Mouse (Mus musculus) ES-E14 (cell line): ENCODE data around the gene Klf3. TPM values are rescaled to one million over a fixed set of nuclear protein-coding genes. Genes with fewer than 3 reads are reported as not detected.

Experiments used
- DNase-seq: peaks from one replicate; pipeline ENCODE4 v3.0.0-alpha.2; 2013; ENCODE audit warnings: low read depth, low spot score
- H3K27ac ChIP-seq: 2 replicates; pipeline ENCODE4 v1.5.1; 2012; ENCODE audit warnings: low read depth, mild to moderate bottlenecking, low read length, moderate library complexity, mixed read lengths; ENCODE audit not compliant: poor library complexity, insufficient read depth, severe bottlenecking
- H3K36me3 ChIP-seq: 2 replicates; pipeline ENCODE4 v1.6.1; 2012; ENCODE audit warnings: mild to moderate bottlenecking, low read length, moderate library complexity, mixed read lengths; ENCODE audit not compliant: control insufficient read depth, poor library complexity, insufficient read depth, severe bottlenecking
- H3K4me1 ChIP-seq, 2 experiments: fragments of 150-350 bp in 1 of 2; sonication (generic) in 1 of 2; 2 replicates each; pipeline ENCODE4 v1.6.1; 2012; ENCODE audit warnings: low read length in 2 of 2, mild to moderate bottlenecking in 1 of 2, mixed read lengths in 1 of 2; ENCODE audit not compliant: control insufficient read depth in 2 of 2, insufficient read depth in 2 of 2, poor library complexity in 1 of 2
- H3K4me3 ChIP-seq, 2 experiments: fragments of 150-350 bp in 1 of 2; sonication (generic) in 1 of 2; 2 replicates each; pipeline ENCODE4 v1.5.1; 2012; ENCODE audit warnings: low read length in 2 of 2, low read depth in 1 of 2, mild to moderate bottlenecking in 1 of 2, mixed read lengths in 1 of 2; ENCODE audit not compliant: insufficient read depth in 1 of 2, poor library complexity in 1 of 2, severe bottlenecking in 1 of 2
- H3K9ac ChIP-seq: 2 replicates; pipeline ENCODE4 v1.6.1; 2012; ENCODE audit warnings: low read depth, mild to moderate bottlenecking, low read length, mixed read lengths; ENCODE audit not compliant: poor library complexity, insufficient read depth, severe bottlenecking
- H3K9me3 ChIP-seq: fragments of 150-350 bp; sonication (generic); 2 replicates; pipeline ENCODE4 v1.6.1; 2012; ENCODE audit warnings: low read depth, mild to moderate bottlenecking, low read length; ENCODE audit not compliant: control insufficient read depth, insufficient read depth
- CHD2 ChIP-seq: IDR thresholded peaks from 2 replicates; pipeline ENCODE4 v1.6.1; 2014; ENCODE audit warnings: mild to moderate bottlenecking, low read depth, low read length, inconsistent platforms
- HCFC1 ChIP-seq: IDR thresholded peaks from 2 replicates; pipeline ENCODE4 v1.6.1; 2012; ENCODE audit warnings: low read length, inconsistent platforms, borderline replicate concordance; ENCODE audit not compliant: insufficient read depth
- MAFK ChIP-seq: IDR thresholded peaks from 2 replicates; pipeline ENCODE4 v1.6.1; 2014; ENCODE audit warnings: mild to moderate bottlenecking, low read depth, low read length, inconsistent platforms; ENCODE audit not compliant: insufficient read depth
- ZC3H11A ChIP-seq: IDR thresholded peaks from 2 replicates; pipeline ENCODE4 v1.6.1; 2012; ENCODE audit warnings: low read depth, mild to moderate bottlenecking, inconsistent platforms, low read length, borderline replicate concordance
- ZNF384 ChIP-seq: IDR thresholded peaks from 2 replicates; pipeline ENCODE4 v1.6.1; 2012; ENCODE audit warnings: low read depth, low read length, inconsistent platforms
- in situ Hi-C, 2 experiments: fragments of 600-800 bp; cut with MboI; formaldehyde crosslinking; loops; one replicate each; pipeline ENCODE4 v1.15.1; 2025; ENCODE audit warnings: low sequenced_read_pairs in 2 of 2, inconsistent platforms in 1 of 2; ENCODE audit not compliant: unreplicated experiment in 2 of 2
- total RNA-seq: library from RNA; depleted of rRNA; stranded (reverse); fragments of 300-350 nt; gene quantifications from 2 replicates; pipeline ENCODE4 v1.2.3, GENCODE M21; 2012

The Klf3 gene
- total RNA-seq, 1 experiment = 22.9 TPM

DNA sequence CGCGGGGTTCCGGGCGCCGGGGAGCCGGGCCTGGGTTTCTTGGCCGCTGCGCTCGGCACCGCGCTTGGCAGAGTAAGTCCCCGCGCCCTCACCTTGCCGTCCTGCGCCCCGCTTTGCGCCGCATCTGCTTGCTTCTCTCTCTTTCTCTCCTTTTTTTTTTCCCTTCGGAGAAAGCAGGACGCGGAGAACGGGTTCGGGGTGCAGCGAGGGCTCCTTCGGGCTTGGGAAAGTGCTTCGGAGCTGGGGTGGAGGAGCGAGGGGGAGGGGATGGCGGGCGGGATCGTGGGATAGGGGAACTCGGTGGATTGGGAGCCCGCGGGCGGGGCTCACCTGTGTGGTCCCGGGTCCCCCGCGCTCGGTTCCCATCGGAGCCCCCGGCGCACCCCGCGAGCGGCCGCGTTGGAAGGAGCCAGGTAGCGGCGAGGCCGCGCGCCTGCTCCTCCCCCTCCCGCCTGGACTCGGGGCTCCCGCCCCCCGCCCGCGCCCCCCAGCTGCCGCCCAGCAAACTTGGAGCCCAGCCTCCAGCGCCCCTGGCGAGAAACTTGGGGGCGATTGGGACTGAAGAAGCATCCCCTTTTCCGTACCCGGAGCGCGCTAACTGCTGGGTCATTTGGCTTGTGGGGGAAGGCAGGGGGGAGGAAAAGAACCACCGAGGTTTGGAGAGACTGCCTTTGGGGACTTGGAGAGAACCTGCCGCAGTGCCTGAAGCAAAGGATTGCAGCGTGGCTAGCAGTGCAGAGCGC is 703 bp downstream of the Klf3 start:
- peak overlapping the region; percentile 98 for H3K27ac ChIP-seq
- in situ Hi-C loops = loop anchor here in 1 of 2 experiments (25.0 kb wide), 1 partner anchor 217 kb away; no protein-coding TSS in a partner anchor
- peaks cover 8 to 15% of the 10 kb centered on the region in 2 experiments for H3K4me1 ChIP-seq

DNA sequence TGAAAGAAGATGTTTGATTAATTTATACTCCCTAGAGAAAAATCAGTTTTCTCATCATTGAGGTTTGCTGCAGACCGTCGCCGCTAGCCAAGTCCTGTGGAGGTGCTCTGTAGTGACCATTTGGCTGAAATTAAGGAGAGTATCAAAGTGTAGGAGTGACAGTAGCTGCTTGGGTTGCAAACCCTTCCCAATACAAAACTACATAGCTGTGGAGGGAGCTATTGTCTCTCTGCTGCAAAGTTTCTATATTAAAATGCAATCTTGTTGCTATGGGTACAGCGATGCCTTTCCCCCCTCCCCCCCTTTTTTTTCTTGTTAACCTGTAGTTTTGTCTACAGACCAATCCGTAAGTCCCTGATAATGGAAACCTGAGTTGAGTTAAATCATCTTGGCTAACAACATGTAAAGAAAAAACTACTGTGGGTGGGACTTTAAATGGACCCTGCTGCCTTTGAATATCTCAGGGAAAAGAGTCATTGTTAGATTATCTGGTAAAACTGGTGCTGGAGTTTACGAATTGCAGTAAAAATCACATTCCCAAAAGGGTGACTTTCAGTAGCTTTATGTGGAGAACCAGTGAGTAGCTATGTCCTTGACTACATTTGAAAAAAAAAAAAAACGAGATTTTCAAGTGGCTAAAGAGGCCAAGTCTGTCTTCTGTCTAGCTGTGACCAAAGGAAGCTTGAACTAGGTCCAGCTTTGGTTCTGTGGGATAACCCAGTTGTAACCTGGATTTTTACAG is 2.1 kb downstream of the Klf3 start:
- TF ChIP-seq ZC3H11A (no peak), ZNF384 (0 out of 2 replicates have a peak, but pooled peaks have one; percentile 48)
- no peak for DNase-seq
- peak overlapping the region; percentile 46 to 89 for H3K4me3 ChIP-seq
- peak overlapping the region; percentile 75; the same call in 1 of the 2 replicates for H3K27ac ChIP-seq
- in situ Hi-C loops = loop anchor here in 1 of 2 experiments (25.0 kb wide), 1 partner anchor 218 kb away; no protein-coding TSS in a partner anchor
- H3K9ac ChIP-seq = peak overlapping the region; percentile 6; the same call in 1 of the 2 replicates
- peaks cover 4% of the 10 kb centered on the region; the same call in 1 of the 2 replicates for H3K36me3 ChIP-seq
- no peaks in the 10 kb centered on the region for H3K9me3 ChIP-seq
- peaks cover 13 to 17% of the 10 kb centered on the region in 2 experiments for H3K4me1 ChIP-seq

More for the DNA sequence above, 703 bp downstream of the Klf3 start:
- DNase-seq = no peak
- Histone ChIP-seq H3K9ac (peak overlapping the region; percentile 97), H3K36me3 (0 out of 2 replicates have a peak, but pooled peaks cover 1% of the 10 kb centered on the region), H3K9me3 (no peaks in the 10 kb centered on the region), H3K4me3 (peak overlapping the region; percentile 89 to 97)
- TF ChIP-seq HCFC1 (0 out of 2 replicates have a peak, but pooled peaks have one; percentile 34), ZNF384 (no peak), MAFK (no peak), ZC3H11A (0 out of 2 replicates have a peak, but pooled peaks have one; percentile 1), CHD2 (no peak)

DNA sequence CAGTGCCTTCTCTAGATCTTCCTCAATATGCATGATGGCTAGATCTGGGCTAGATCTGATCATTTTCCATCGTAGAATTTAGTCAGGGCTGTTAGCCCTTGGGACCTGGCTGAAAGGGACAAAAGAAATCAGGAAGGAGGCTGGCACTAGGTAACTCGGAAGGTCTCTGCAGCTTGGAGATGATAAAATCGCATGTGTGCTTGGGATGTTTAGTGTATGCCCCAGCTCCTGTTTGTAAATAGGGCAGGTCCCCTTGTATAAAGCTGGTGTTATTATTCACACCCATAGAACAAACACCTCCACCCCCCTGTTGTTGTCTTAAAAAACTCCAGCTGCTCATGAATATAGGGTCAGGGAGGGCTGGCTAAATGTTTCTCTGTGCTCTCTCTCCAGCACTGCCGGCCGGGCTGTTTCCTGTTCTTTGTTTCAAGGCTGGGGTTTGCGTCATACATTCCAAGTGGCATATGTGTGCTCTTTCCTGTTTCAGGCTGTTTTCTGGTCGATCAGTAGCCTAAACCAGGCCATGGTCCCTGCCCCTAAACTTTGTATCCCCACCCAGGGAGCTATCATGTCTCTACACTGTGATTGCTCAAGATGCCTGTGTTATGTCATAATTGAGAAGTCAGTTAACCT is 2.8 kb downstream of the Klf3 start:
- H3K4me3 ChIP-seq = peak overlapping the region; percentile 46 to 89
- in situ Hi-C loops = loop anchor here in 1 of 2 experiments (25.0 kb wide), 1 partner anchor 219 kb away; no protein-coding TSS in a partner anchor
- peaks cover 4% of the 10 kb centered on the region; the same call in 1 of the 2 replicates for H3K36me3 ChIP-seq
- peaks cover 14 to 15% of the 10 kb centered on the region in 2 experiments for H3K4me1 ChIP-seq
- H3K9ac ChIP-seq = peak overlapping the region; percentile 32; the same call in 1 of the 2 replicates
- H3K9me3 ChIP-seq = no peaks in the 10 kb centered on the region
- TF ChIP-seq ZC3H11A (no peak), CHD2 (peak; percentile 52; the same call in 1 of the 2 replicates)
- DNase-seq = peak; percentile 77
- H3K27ac ChIP-seq = peak overlapping the region; percentile 75

DNA sequence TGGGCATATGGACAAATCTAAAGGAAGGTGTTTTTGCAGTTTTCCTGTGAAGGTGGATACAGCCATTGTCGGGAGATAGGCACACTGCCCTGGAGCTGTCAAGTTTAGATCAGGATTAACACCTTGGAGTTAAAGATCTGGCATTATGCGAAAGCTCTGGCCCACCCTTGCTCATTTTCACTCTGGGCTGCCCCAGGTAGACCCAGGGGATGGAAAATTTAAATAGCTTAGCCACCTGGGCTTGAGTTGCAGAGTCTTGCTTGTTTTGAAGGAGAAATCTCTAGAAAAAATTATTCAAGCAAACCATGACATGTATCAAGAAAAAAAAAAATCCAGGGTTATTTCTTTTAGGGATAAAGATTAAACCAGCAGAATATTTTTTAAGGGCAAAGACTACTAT is 3.4 kb downstream of the Klf3 start:
- peak overlapping the region; percentile 8; the same call in 1 of the 2 replicates for H3K27ac ChIP-seq
- in situ Hi-C loops = loop anchor here in 1 of 2 experiments (25.0 kb wide), 1 partner anchor 219 kb away; no protein-coding TSS in a partner anchor
- DNase-seq = no peak
- no peaks in the 10 kb centered on the region for H3K9me3 ChIP-seq
- H3K4me1 ChIP-seq = peaks cover 10 to 11% of the 10 kb centered on the region in 2 experiments
- peaks cover 4% of the 10 kb centered on the region; the same call in 1 of the 2 replicates for H3K36me3 ChIP-seq
- peak overlapping the region; percentile 46 to 89 for H3K4me3 ChIP-seq
- peak overlapping the region; percentile 32; the same call in 1 of the 2 replicates for H3K9ac ChIP-seq
- TF ChIP-seq ZNF384 (no peak), ZC3H11A (no peak), CHD2 (no peak), HCFC1 (no peak), MAFK (no peak)
